Mouse (Mus musculus) lung, postnatal 36 days (tissue): ENCODE data around the gene AL607142.1.

Experiments
- DNase-seq: peaks from one replicate; pipeline ENCODE4 v3.0.0; 2022; ENCODE audit warnings: mixed read lengths

The AL607142.1 gene

GRCm38 (mm10) chr4:120058157-120058556 lies 6.6 kb upstream of the AL607142.1 start:
- no peak for DNase-seq

GRCm38 (mm10) chr4:120058794-120059193 lies 6.0 kb upstream of the AL607142.1 start:
- DNase-seq, result peak; percentile 11

GRCm38 (mm10) chr4:120061727-120062126 lies 3.1 kb upstream of the AL607142.1 start:
- peak; percentile 21 for DNase-seq

GRCm38 (mm10) chr4:120062198-120062597 lies 2.6 kb upstream of the AL607142.1 start:
- DNase-seq, result no peak

GRCm38 (mm10) chr4:120062754-120063153 lies 2.0 kb upstream of the AL607142.1 start:
- no peak for DNase-seq

GRCm38 (mm10) chr4:120063353-120064124 lies 1.3 kb upstream of the AL607142.1 start:
- no peak for DNase-seq

- DNase-seq, result no peak
Measured at GRCm38 (mm10) chr4:120066841-120067591, 2.2 kb downstream of the AL607142.1 start.

GRCm38 (mm10) chr4:120067592-120068235 lies 2.9 kb downstream of the AL607142.1 start:
- peak; percentile 15 for DNase-seq

GRCm38 (mm10) chr4:120068883-120069581 lies 4.2 kb downstream of the AL607142.1 start:
- no peak for DNase-seq

GRCm38 (mm10) chr4:120069582-120069980 lies 4.8 kb downstream of the AL607142.1 start:
- no peak for DNase-seq

- DNase-seq, result no peak
Measured at GRCm38 (mm10) chr4:120071411-120071810, 6.6 kb downstream of the AL607142.1 start.

- peak; percentile 56 for DNase-seq
Measured at GRCm38 (mm10) chr4:120071842-120072507, 7.2 kb downstream of the AL607142.1 start.

GRCm38 (mm10) chr4:120074061-120074460 lies 9.3 kb downstream of the AL607142.1 start:
- no peak for DNase-seq

GRCm38 (mm10) chr4:120077322-120077721 lies 12.5 kb downstream of the AL607142.1 start:
- no peak for DNase-seq

GRCm38 (mm10) chr4:120082527-120082926 lies 17.7 kb downstream of the AL607142.1 start:
- DNase-seq, result no peak

GRCm38 (mm10) chr4:120083700-120084099 lies 18.9 kb downstream of the AL607142.1 start:
- DNase-seq, result peak; percentile 48

- DNase-seq, result no peak
Measured at GRCm38 (mm10) chr4:120089536-120089935, 24.7 kb downstream of the AL607142.1 start.

GRCm38 (mm10) chr4:120091997-120092783 lies 27.4 kb downstream of the AL607142.1 start:
- DNase-seq, result peak; percentile 65

- DNase-seq, result peak; percentile 21
Measured at GRCm38 (mm10) chr4:120096935-120097334, 32.1 kb downstream of the AL607142.1 start.

GRCm38 (mm10) chr4:120101186-120101585 lies 36.4 kb downstream of the AL607142.1 start:
- no peak for DNase-seq

- peak; percentile 76 for DNase-seq
Measured at GRCm38 (mm10) chr4:120104599-120104998, 39.8 kb downstream of the AL607142.1 start.
